Mouse (Mus musculus) kidney, adult 10 weeks (tissue): ENCODE measurements around the gene Mdm1. TPM values are rescaled to one million over a fixed set of nuclear protein-coding genes. Genes with fewer than 3 reads are reported as not detected.

Source experiments
- polyA plus RNA-seq: library from polyadenylated mRNA; stranded (reverse); fragments of 350-450 nt; fragmentation: Illumina TruSeq; extraction: RNeasy Lipid Tissue Mini Kit (QIAGEN cat#74804); gene quantifications from one replicate; pipeline ENCODE4 v1.2.3, GENCODE M21; 2014; ENCODE audit warnings: low read depth, low replicate concordance

Gene Mdm1
- 6.1 TPM for polyA plus RNA-seq

GRCm38 (mm10) chr10:118141018-118141883 is at the start of gene Mdm1:
TSS of gene Mdm1 (plus strand) at chr10:118141811.

GRCm38 (mm10) chr10:118204642-118205041 is 63.0 kb downstream of the Mdm1 start, which contains the start of gene Il22:
TSS of gene Il22 (plus strand) at chr10:118204942.

Other genes starting within 250 kb of the Mdm1 start
- not detected for gene Il22, start 63.1 kb downstream of the Mdm1 start, polyA plus RNA-seq
- gene Gm32717, start 99.0 kb downstream of the Mdm1 start, polyA plus RNA-seq = not detected
- not detected for gene Gm32802, start 116.9 kb downstream of the Mdm1 start, polyA plus RNA-seq
- gene Iltifb, start 153.2 kb downstream of the Mdm1 start, polyA plus RNA-seq = not detected
- gene Gm9040, start 185.2 kb downstream of the Mdm1 start, polyA plus RNA-seq = not detected
- gene Gm9044, start 190.6 kb downstream of the Mdm1 start, polyA plus RNA-seq = not detected
- not detected for gene Gm9045, start 196.0 kb downstream of the Mdm1 start, polyA plus RNA-seq
- not detected for gene Gm9046, start 201.4 kb downstream of the Mdm1 start, polyA plus RNA-seq
- not detected for gene Gm9048, start 206.9 kb downstream of the Mdm1 start, polyA plus RNA-seq
- not detected for gene Gm9049, start 212.3 kb downstream of the Mdm1 start, polyA plus RNA-seq